Mouse (Mus musculus) layer of hippocampus, adult 9-10 months (tissue): ENCODE results near the gene Lzts2.
"Not testable (repeated sequence)": the region's sequence is repeated elsewhere in the genome, so short reads cannot be mapped to it uniquely, and the experiment has no call there.

Source experiments
- DNase-seq: peaks from one replicate; pipeline ENCODE4 v3.0.0; 2022; ENCODE audit warnings: low spot score

The Lzts2 gene

DNA sequence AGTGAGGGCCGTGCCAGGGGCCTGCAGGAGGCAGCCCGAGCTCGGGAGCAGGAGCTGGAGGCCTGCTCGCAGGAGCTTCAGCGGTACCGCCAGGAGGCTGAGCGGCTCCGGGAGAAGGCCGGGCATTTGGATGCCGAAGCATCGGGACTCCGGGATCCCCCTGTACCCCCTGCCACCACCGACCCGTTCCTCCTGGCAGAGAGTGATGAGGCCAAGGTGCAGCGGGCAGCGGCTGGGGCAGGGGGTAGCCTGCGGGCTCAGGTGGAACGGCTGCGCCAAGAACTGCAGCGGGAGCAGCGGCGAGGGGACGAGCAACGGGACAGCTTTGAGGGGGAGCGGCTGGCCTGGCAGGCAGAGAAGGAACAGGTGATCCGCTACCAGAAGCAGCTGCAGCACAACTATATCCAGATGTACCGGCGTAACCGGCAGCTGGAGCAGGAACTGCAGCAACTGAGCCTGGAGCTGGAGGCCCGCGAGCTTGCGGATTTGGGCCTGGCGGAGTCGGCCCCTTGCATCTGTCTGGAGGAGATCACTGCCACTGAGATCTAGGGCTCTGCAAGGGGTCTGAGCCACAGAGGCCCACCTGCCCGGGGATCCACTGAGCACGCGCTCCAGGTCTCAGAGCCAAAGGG, 11.8 kb downstream of the Lzts2 start:
- no peak for DNase-seq

DNA sequence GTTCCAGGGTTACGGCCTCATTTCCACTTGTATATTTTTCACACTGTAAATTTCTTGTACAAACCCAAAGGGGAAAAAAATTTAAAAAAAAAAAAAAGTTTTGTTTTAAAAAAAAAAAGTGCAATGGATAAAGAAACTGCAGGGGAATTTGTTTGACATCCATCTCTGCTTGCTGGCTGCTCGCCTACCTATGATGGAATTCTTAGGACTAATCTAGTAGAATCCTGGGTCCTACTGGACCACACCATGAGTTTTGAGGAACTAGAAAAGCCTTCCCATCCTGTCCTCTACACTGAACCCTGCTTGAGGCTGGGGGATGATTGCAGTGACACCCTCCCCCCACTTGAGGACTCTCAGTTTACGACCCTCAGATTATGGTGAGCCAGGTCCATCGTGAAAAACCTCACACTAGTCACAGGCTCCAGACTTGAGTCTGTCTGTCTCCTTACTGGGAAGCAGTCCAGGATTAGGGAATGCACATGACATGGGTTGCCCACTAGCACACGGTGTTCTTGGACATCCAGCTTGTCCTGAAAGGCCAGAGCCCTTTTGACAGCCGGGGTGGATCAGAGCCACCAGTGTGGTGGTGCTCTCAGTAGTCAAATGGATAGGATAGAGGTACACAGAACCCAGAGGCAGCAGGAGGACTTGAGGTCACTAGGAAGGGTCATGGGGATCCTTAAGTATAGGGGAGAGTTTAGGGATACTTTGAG, 12.9 kb downstream of the Lzts2 start:
- DNase-seq, result no peak

DNA sequence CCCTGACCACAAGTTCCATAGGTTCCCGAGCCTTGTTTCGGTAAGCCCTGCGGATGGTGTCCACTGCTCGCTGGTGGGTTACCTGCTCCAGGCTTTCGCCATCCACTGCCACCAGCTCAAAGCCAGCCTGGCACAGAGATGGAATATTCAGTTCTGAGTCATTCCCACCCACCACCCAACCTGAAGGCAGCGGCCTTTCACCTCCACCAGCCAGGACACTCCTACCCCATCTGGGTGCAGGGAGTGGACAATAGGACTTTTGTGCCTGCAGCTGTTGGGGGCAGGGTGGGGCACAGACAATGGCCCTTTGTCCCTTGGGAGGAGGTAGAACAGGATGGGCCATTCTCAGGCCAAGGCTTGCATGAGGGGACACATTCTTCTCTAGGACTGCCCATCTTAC, 13.6 kb downstream of the Lzts2 start:
- no peak for DNase-seq

DNA sequence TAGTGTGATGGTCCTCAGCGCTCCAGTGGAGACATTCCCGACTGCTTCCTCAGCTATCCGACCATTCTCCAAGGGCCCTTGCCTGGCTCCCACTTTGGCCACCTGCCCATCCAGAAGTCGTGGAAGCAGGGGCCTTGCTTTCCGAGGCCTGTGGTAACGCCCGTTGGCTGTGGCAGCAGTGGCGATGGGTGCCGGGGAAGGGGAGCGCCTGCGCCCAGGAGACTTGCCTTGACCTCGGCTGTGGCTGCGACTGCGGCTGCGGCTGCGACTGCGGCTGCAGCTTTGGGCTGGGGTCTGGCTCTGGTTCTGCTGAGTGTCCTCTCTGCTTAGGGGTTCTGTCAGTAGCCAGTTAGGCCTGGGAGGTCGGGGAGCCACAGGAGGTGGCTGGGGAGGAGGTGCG, 14.5 kb downstream of the Lzts2 start:
- DNase-seq, result no peak

DNA sequence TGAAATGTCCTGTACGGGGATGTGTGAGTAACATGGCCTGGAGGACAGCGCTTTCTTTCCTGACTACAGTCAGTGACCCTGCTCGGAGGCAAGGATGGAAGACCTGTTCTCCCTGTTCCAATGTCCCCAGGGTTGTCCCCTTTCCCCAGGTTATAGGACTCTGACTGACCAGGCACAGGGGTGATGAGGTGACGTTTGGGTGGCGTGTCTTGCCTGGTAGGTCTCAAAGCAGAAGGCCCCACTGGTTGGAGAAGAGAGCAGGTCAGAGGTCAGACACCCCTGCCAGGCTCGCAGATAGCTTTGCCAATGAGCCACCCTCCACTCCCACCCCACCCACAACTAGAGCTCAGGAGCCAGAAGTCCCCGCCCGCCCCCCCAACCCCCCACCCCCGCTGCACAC, 15.4 kb downstream of the Lzts2 start:
- DNase-seq, result no peak

DNA sequence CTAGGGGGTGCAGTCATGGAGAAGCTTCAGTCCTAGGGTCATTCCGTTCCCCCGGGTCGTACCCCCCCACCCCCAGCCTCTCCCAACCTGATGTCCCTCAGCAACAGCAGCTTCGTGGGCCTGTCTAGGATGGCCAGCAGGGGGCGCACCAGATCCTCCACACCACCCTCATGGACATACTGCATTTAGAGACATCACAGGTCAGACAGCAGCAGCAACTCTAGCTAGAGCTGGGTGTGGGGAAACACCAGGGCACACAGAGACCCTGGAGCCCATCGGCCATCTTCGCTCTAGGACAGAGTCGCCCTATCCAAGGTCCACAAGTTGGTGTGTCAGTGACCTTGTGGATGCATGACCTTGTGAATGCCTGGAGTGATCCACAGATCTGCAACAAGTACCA, 15.9 kb downstream of the Lzts2 start:
- DNase-seq, result no peak

DNA sequence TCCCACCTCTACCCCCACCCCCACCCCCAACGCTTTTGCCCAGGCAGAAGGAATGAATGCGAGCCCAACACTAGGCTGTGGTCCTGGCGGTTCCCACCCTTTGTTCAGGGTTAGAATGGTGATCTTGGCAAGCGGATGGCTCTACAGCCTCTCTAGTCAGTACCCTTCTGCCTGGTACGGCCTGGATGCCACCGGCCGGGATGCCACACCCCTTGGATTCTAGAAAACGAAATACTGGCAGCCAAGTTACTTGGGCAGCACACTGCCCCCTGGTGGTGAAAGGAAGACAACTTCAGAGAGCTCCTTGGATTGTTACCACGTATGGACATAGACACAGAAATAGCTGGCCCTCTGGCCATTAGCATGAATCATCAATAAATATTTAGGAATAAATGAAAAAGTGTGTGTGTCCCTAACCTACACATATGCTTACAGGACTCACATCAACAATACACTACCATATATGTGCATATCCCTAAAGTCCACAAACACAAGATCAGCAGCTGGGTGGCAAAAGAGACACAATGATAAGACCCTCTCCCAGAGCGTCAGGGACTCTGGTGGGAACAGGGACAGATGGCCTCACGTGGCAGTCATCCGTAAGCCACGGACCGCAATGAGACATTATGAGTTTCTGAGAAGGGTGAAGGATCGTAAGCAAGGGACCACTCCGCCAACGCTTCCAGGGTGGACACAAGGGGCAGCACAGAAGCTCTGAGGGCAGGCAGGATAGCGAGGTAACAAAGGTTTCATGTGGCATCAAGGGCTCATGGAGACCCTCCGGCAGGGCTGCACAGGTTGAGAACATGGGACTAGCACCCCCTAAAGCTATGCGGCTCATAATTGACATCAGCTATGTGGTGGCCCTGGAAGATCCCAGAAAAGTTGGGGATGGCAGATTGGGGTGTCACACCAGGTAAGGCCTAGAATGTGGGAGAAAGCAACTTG, 16.8 kb downstream of the Lzts2 start:
- no peak for DNase-seq

DNA sequence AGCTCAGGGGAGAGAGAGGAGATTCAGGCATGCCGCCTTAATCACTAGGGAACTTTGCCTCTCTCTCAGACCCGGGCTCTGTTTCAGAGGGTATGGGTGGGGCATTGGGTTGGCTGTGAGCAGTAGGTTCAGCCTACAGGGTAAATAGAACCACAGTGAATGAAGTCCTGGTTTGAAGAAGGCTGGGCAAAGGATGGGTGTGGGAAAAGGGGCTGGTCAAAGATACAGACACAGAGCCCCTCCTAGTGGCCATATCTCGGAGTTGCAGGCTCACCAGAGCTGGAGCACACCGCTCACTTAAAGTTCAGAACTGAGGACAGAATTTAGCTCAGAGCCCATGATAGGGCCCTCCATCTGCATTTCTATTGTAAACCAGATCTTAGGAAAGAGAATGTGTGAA, 17.6 kb downstream of the Lzts2 start:
- DNase-seq, result no peak

DNA sequence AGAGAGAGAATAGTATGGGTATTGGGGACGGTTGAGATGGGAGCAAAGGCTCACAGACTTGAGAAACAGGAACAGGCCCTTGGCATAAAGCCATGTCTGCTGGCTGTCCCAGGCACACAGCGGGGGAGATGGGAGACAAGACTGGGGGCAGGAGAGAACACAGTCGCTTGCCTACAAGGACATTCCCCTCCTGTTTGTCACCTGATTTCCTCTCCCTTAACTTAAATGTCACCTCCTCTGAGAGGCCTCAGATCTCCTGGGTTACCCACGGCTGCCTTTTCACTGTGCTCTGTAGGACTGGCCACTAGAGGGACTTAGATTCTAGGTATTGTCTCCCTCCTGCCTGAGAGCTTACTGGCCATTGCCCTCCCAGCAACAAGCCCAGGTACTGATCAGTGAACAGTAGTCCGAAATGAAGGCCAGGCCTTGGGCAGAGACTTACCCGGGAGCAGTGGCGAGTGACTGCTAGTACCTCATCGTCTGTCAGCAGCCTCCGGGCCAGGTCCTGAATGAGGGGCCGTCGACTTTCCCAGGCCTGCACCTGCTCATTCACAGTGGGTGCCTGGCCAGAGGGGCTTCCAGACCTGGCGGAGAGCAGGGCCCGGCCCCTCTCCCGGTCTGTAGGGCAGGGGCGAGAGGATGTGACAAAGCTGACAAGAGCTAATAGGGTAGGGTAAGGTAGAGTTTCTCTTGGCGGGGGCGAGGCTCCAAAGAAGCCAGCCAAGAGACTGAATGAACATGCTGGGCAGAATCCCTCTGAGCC, 18.5 kb downstream of the Lzts2 start:
- DNase-seq, result no peak

DNA sequence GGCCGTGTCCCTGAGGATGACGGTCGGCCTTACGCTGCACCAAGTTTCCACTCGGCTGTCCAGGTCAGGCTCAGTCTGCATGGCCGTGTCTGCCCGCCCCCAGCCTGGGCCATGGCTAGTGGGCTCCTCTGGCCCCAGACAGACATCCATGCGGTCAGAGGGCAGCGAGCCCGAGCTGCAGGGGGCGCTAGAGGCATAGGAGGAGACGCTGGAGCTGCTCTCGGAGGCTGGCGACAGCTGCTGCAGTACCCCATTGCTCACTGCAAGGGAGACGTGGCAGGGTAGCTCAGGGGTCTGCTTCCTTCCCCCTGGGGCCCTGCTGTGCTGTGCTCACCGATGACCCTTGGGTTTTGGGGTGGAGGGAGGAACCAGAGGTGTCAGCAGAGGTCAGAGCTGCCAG, 22.7 kb downstream of the Lzts2 start:
- DNase-seq, result no peak

DNA sequence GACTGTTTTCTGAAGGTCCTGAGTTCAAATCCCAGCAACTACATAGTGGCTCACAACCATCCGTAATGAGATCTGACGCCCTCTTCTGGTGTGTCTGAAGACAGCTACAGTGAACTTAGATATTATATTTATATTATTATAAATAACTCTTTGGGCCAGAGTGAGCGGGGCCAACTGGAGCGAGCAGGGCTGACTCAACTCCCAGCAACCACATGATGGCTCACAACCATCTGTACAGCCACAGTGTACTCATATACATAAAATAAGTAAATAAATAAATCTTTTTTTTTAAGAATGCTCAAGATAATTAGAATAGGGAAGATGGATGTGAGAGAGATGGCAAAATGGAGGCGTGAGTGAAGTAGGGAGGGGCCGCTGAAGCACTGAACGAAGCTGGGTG, 24.0 kb downstream of the Lzts2 start:
- not testable (repeated sequence) for DNase-seq

DNA sequence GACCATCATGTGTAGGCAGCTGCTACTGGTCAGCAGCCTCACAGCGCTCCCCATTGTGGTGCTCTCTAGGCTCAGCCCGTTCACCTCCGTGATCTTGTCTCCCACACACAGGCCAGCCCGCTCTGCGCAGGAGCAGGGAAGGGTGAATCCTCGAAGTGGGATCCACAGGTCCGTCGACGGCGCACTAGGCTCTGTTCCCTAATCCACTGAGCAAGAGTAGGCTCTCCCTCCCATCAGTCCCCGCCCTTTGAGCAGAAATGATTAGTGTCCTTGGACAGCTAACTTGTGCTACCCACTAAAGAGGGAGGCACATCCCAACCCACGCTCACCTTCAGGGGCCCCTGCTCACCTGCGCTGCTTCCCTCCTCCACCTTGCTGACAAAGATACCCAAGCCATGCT, 26.0 kb downstream of the Lzts2 start:
- no peak for DNase-seq

DNA sequence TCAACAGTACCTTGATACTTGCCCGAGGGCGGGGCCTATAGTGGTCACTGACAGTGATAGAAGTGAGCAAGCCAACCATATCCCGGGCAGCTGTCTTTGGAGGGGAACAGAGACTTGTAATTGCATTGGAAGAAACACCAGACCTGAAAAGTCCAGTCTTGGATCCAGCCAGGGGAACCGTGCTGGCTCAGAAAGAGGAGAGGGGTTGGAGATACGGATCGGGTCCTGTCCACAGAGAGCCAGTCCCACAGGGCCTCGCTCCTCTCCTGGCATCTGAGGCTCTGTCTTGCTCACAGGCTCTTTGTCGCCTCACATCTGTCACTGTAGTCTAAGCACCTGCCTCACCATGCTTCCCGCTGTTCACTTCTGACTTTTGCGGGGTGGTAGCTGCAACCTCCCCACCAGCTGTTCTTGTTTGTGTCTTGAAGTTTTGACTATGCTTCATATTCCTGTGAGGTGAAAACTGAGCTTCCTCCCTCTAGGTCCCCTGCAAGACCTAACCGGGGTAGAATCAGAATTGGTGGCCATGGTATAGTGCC, 30.2 kb downstream of the Lzts2 start:
- no peak for DNase-seq

DNA sequence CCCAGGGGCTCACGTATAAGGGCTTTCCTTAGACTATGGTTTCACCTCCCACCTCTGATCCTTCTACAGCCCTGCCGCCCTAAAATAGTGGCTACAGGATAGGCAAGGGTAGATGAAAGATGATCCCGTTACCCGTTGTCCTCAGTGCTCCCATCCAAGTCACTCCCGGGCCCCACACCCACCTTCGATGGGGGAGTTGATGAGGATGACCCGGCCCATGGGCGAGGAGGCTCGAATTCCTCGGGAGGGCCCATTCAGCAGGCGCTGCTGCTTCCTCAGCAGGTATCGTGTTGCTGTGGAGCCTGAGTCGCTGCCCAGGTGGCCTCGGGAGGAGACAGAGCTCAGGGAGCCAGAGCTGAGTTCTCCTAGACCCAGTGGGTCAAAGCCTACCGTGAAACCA, 31.0 kb downstream of the Lzts2 start:
- DNase-seq, result no peak

DNA sequence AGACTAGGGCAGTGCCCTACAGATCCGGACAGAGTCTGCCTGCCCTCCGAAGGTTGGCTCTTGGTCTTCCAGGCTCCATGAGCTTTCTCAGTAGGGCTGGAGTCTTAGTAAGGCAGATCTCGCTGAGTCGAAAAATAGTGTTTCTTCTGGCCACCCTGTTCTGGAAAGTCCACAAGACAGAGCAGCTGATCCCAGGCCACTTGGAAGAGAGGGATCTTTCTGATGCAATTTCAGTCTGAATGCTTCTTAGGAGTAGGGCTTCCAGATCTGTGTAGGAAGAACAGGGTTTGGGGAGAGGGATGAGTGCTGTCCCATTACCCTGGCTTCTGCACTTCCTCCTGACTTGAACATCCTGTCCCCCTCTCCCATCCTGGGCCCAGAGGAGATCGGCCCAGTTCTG, 31.4 kb downstream of the Lzts2 start, which contains the start of gene Pdzd7:
Gene Pdzd7 (minus strand): TSS at position 67 of the 400 bp plus-strand sequence.
- no peak for DNase-seq

DNA sequence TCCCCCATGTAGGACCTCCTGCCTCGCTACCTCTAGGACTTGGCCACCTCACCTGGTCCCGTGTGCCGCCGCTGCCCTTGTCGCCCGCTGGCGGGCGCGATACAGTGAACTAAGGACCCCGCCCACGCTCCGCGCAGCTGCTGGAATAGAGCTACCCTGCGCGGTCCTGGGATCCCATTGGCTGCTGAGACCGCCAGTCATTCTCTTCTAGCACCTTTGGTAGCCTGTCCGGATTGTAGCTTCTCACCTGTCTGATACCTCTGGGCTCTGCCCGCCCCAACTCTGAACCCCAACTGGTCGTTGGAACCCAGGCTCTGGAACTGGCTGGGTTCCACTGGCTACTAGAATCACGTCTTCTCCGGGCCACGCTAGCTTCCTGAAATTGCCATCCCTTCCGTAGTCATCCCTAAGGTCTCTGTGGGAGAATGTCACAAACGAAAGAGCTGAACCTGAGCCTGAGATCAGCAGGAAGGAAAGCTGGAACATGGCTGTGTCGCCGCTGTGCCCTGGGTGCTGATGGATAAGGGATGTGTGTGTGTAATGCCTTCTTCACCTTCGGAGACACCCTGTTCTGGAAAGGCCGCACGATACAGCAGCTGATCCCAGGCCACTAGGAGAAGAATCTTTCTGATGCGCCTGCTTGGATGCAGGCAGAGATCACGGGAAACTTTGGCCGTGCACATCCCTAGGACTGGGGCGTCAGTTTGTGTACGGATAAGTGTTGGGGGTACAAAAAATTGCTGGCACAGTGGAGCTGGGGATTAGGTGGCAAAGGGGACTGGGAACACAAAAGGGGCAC, 32.5 kb downstream of the Lzts2 start:
- peak; percentile 60 for DNase-seq

DNA sequence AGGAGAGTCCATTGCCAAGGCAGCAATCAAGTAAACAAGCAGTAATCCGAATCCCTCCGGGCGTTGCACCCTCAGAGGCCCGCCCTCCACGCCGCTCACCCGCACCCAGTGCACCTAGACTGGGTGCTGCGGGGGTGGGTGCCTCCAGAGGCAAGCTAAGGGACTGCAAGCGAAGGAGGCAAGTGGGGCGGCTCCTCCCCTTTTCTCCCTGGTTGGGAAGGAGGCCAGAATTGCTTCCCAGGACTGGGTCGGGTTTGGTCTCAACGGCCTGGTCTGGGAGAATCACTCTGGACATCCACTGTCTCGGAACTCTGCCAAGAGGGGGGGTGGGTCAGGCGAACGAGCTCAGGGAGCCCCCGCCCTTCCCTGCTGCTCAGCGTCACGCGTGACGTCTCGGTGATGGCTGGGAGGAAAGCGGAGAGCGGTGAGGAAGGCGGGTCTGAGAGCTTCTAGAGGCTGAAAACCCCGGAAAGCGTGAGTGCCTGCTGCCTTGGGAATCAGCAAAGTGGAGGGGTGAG, 33.3 kb downstream of the Lzts2 start, which contains the start of gene Sfxn3:
Gene Sfxn3 (plus strand): TSS at position 87 of the 518 bp plus-strand sequence.
- peak; percentile 80 for DNase-seq

DNA sequence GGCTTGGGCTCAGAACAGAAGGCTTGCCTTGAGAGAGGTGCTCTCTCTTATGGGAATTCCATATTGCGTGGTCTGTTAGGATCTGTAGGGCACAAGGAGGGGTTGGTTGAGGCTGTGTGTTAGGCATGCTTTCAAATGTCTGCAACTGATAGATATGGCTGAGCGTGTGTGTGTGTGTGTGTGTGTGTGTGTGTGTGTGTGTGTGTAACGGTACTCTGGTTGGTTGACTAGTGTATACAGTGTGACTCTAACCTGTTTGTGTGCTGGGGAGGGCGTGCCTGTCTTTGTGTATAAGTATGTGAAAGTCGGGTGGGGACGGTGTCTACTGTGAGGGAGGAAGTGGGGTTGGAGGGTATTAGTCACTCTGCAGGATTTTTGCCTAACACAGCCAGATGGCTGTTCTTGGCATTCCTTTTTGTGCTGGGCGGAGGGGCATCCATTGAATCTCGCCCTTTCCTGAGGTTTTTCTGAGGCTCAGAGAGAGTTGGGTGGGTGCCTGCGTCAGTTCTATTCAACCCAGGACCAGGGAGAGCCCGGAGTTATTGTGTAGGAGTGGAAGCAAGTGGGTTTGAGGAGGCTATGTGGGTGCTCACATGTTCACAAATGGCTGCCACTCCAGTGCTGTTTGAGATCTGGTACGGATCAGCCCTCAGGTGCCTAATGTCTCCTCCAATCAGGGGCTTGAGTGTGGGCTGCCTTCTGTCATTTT, 33.9 kb downstream of the Lzts2 start:
- DNase-seq, result peak; percentile 75

DNA sequence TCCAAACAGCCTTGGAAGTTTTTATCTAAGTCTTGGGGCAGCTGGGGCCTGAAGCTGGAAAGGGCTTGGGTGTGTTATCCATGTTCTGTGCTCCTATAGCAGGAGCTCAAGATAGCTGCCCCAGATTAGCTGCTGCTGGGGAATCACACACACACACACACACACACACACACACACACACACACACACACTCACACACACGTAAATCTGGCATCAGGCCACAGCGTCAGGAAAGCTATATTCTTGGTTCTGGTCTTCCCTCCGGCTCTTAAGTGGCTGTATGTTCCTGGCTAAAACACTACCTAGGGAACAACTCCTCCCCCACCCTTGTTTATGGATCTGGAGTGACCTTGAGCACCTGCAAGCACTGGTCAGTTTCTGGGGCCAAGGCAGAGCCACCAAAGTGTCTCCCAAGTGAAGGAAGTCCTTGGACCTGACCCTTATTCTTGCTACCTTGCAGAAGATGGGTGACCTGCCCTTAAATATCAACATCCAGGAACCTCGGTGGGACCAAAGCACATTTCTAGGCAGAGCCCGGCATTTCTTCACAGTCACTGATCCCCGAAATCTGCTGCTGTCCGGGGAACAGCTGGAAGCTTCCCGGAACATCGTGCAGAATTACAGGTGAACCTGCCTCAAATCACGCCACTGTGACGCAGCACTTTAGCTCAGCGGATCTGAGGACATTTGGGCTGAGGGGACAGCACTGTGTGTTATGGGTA, 34.6 kb downstream of the Lzts2 start:
- no peak for DNase-seq
